Mouse (Mus musculus) MN1 (cell line): ENCODE results near the gene Gm3411.
A peak's percentile ranks its signal among the peaks of the same experiment; 100 is the strongest.
"Not testable (repeated sequence)": the region's sequence is repeated elsewhere in the genome, so short reads cannot be mapped to it uniquely, and the experiment has no call there.

Experiments
- DNase-seq: peaks from one replicate; pipeline ENCODE4 v3.0.0-alpha.2; 2016; ENCODE audit warnings: low spot score

Gm3411 gene

GRCm38 (mm10) chr14:6286931-6287715 lies at the start of gene Gm3411:
TSS of gene Gm3411 (minus strand) at chr14:6287250.
- DNase-seq: peak; percentile 45

GRCm38 (mm10) chr14:6304743-6305142 lies 17.7 kb upstream of the Gm3411 start, which contains the start of gene Gm21103:
TSS of gene Gm21103 (minus strand) at chr14:6304843.
- DNase-seq: not testable (repeated sequence)

GRCm38 (mm10) chr14:6219192-6219591 lies 67.9 kb downstream of the Gm3411 start, which contains the start of gene Gm21560:
TSS of gene Gm21560 (minus strand) at chr14:6219292.
- DNase-seq: not testable (repeated sequence)
